Mouse (Mus musculus) mouse embryonic stem cell (cell line): Measurements from ENCODE around the gene Dgcr2.

ENCODE experiments used
- in situ Hi-C, 2 experiments: fragments of 300-500 bp; cut with MboI; formaldehyde crosslinking; loops; 1 replicate in 1 of 2; 3 replicates in 1 of 2; pipeline ENCODE4 v1.14.3; 2019 to 2020; ENCODE audit warnings: low sequenced_read_pairs in 2 of 2, low pct_unique_long_range_greater_than_20kb in 1 of 2, mixed read lengths in 1 of 2; ENCODE audit not compliant: unreplicated experiment in 1 of 2

The Dgcr2 gene

DNA sequence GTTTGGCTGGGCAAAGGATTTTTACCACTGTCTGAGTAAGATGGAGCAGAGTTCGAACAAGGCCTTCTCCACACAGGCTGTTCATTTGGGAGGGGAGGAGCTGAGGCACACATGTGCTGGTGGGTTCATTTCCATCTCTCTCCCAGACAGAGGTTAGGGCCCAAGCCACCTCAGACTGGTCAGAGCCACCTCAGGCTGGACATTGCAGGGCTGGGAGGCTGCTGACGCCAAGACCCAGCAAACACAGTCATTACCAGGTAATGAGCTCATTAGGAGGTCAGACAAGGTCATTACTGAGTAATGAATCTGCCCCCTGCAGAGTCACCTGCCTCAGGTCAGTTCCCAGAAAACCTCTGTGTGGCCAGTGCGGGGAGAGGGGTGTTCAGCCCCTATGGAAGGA is 69.5 kb downstream of the Dgcr2 start:
- in situ Hi-C loops = no loop called here

DNA sequence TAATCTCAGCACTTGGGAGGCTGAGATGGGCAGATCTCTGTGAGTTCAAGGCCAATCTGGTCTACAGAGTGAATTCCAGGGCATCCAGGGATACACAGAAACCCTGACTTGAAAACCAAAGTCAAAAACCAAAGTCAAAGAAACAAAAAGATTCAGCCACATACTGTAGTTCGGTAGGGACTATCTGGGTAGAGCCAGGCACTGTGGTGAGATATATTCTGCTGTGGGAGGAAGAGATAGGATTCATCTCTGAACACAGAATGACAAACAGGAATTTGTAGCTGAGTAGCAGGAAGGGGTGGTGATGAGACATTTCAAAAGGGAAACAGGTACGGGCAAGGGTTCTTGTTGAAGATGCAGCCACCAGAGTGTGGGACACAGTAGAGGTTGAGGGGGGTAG is 70.1 kb downstream of the Dgcr2 start:
- in situ Hi-C loops = no loop called here

- in situ Hi-C loops = no loop called here
Observed at GRCm38 (mm10) chr16:17826500-17826899, 71.9 kb downstream of the Dgcr2 start.

DNA sequence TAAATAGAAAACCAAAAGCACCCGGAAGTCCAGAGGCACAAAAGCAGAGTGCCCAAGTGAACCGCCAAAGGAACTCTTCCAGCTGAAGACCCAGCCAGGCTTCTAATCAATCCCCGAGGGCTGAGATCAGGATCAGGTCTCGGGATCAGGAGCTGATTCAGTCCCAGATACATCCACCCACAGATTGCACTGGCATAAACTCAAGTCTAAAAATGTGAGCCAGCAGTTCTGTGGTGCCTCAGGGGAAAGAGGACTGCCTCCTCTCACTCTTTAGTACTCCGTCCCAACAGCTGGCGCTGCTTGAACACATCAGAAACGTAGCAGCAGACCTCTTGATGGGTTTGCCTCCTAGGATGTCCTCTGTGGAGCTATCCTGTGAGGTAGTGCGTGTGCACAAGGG is 81.8 kb downstream of the Dgcr2 start:
- in situ Hi-C loops = loop anchor here in 1 of 2 experiments (25.0 kb wide), 1 partner anchor 771 kb away; the partner anchor contains the start of gene Tbx1

DNA sequence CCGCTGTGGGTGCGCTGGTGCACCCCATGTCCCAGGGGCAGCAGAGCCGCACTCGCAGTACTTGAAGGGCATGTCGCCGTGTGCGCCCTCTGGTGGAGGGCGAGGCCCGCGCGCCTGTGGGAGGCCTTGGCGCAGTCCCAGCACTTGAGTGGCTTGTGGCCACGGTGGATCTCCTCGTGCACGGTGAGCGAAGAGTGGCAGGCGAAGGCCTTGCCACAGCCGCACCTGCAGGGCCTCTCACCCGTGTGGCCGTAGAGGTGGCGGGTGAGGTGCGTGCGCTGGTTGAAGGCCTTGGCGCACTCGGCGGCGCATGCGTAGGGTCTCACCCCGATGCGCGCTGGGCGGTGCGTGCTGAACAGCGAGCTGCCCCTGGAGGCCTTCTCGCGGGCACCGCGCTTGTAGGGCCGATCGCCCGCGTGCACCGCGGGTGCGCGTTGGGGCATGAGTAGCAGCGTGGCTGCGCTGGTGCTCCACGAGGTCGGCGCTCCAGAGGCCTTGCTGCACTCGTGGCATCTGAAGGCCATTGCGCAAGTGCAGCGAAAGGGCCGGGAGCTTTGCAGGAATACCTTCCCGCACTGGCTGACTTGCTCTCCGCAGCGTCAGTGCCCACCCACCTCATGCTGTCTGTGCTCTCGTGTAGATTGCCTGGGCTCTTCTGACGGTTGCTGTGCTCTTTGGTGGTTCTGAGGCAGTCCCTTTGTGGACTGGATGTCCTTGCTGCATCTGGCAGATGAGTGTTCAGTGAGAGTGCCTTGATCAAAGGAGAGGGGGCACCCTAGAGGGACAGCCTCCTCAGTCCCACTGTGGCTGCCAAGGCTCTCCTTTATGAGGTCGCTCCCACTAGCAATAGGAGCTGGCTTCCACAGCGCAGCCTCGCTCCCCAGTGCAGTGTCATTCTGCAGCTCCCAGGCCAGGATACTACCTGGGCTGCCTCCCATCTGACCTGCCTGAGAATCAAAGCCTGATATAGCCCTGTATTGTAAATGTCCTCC is 82.7 kb downstream of the Dgcr2 start:
- in situ Hi-C loops = loop anchor here in 1 of 2 experiments (25.0 kb wide), 1 partner anchor 772 kb away; the partner anchor contains the start of gene Tbx1

DNA sequence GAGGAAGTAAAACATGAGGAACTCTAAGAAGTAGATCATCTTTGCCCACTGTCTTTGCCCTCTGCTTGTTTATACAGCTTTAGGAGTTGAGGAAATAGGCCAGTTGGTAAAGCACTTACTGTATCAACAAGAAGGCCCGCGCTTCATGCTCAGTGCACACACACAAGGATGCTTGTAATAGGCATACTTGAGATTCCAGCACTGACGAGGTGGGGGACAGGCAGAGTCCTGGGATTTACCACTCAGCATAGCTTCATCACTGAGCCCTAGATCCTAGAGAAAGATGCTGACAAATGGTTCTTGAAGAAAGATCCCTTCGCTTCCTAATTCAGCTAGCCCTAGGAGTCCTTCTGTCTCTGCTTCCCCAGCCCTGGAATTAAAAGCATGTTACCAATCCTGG is 85.2 kb downstream of the Dgcr2 start:
- in situ Hi-C loops = loop anchor here in 1 of 2 experiments (25.0 kb wide), 1 partner anchor 774 kb away; the partner anchor contains the start of gene Tbx1

DNA sequence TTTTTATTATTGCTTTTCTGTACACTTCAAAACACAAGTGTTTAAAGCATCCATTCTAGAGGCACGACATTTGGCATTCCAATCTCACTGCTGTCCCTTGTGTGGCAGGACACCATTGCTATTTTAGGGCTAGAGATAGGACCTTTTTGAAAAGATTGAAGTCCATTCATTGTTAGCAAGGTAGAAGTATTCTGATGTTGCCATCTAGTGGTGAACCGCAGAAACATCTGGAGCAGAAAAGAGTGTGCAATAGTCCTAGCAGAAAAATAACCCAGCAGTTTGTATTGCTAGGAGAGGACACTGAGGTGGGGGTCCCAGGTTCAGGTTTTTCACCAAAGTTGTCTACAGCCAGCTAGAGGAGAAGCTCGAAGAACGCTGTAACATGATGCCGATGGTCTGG is 86.2 kb downstream of the Dgcr2 start:
- in situ Hi-C loops = loop anchor here in 1 of 2 experiments (25.0 kb wide), 1 partner anchor 775 kb away; the partner anchor contains the start of gene Tbx1

GRCm38 (mm10) chr16:17809711-17810110 is 88.7 kb downstream of the Dgcr2 start:
- in situ Hi-C loops = loop anchor here in 1 of 2 experiments (25.0 kb wide), 1 partner anchor 778 kb away; the partner anchor contains the start of gene Tbx1

- in situ Hi-C loops = loop anchor here in 1 of 2 experiments (25.0 kb wide), 1 partner anchor 778 kb away; the partner anchor contains the start of gene Tbx1
Observed at GRCm38 (mm10) chr16:17809125-17809524, 89.2 kb downstream of the Dgcr2 start.

DNA sequence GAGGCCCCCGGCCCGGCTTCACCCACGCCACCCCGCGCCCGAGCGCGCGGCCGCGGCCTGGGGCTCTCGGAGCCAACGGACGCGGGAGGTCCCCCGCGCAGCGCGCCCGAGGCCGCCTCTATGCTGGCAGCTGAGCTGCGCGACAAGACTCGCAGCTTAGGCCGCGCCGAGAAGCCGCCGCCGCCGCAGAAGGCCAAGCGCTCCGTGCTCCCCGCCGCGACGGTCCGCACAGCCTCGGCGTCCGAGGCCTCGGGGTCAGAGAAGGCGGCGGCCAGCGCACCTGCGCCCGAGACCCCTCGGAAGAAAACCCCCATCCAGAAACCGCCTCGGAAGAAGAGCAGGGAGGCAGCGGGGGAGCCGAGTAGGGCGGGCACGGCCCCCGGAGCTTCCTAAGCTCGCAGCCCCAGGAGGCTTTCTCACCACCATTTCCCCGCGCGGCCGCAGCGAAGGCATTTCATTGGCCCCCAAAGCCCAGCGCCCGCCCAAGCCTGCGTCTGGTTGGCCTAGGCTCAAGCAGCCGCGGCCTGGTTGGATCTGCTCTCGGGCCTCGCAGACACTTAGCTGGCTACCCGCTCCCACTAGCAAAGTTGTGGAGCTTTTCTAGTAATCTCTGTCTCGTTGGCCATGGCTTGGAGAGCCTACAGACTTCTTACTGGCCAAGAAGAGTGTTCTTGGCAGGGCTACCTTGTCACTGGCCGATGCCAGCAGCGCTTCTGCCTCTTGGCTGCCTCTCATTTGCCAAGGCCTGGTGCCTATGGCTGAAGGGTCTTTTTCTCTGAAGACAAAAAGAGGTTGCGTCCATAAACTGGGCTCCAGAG is 91.0 kb downstream of the Dgcr2 start:
- in situ Hi-C loops = loop anchor here in 1 of 2 experiments (25.0 kb wide), 1 partner anchor 780 kb away; the partner anchor contains the start of gene Tbx1

- in situ Hi-C loops = loop anchor here in 1 of 2 experiments (25.0 kb wide), 1 partner anchor 781 kb away; the partner anchor contains the start of gene Tbx1
Observed at GRCm38 (mm10) chr16:17806581-17807191, 91.7 kb downstream of the Dgcr2 start.

- in situ Hi-C loops = loop anchor here (5.0 to 25.0 kb wide), 2 partner anchors 43 to 782 kb away; partner anchors contain the start of gene Tbx1 (in 1 of the 2)
Observed at GRCm38 (mm10) chr16:17804982-17805381, 93.4 kb downstream of the Dgcr2 start.

DNA sequence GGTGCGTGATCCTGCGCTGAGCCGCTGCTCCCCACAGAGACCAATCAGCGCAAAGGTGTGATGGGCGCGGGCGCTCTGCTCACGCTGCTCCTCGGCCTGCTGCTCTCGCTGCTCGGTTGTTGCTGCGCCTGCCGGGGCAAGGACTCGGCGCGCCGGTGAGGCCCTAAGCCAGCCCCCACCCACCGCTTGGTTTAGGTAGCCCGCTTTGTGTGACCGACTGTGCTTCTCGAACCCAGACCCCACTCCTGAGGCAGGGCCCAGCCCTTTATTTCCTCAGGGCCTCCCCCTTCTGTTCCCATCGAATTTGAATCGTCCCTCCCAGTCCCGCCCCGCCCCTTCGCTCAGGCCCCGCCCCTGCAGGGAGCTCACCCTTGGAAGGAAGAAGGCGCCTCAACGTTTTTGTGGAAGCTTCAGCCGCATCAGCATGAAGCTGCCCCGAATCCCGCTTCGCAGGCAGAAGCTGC is 93.9 kb downstream of the Dgcr2 start:
- in situ Hi-C loops = loop anchor here (5.0 to 25.0 kb wide), 2 partner anchors 42 to 783 kb away; partner anchors contain the start of gene Tbx1 (in 1 of the 2)

DNA sequence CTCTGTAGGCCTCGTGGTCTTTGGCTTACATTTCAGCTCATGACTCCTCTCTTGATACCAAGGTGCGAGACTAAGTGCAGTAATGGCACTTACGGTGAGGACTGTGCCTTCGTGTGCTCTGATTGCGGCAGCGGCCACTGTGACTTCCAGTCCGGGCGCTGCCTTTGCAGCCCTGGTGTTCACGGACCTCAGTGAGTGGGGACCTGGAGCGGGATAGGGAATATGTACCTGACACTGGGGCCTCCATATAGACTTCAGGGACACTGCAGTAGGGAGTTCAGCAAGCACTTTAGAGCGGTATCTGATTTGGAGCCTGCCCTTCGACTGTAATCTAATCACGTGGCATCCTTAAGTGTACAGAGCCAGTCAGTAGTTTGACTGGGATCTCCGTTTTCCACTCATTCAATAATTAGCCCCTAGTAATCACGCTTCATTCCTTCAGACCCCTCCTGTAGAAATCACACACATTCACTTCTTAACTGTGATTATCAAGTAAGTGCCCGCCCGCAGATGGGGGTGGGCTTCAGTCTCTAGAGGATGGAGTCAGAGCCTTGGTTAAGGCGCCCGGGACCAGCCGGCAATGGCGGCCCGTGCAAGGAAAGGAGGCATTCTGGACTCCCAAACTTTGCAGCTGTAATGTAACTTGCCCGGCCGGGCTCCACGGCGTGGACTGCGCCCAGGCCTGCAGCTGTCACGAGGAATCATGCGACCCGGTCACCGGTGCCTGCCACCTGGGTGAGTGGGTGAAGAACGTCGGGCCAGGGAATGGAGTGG is 94.5 kb downstream of the Dgcr2 start:
- in situ Hi-C loops = loop anchor here (5.0 to 25.0 kb wide), 2 partner anchors 42 to 783 kb away; partner anchors contain the start of gene Tbx1 (in 1 of the 2)

GRCm38 (mm10) chr16:17802839-17803674 is 95.3 kb downstream of the Dgcr2 start:
- in situ Hi-C loops = loop anchor here (5.0 to 25.0 kb wide), 2 partner anchors 41 to 784 kb away; partner anchors contain the start of gene Tbx1 (in 1 of the 2)

DNA sequence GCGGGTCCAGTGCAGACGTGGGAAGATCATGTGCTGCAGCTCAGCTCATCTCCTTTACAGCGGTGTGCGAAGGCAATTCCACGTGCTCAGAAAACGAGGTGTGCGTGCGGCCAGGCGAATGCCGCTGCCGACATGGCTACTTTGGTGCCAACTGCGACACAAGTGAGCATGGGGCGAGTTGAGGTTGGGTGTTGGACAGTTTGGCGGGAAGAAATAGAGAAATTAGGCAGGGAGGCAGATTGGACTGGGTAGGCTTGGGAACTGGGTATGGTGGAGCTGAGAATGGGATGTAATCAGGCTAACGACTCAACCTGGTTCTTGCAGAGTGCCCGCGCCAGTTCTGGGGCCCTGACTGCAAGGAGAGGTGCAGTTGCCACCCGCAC is 95.9 kb downstream of the Dgcr2 start:
- in situ Hi-C loops = loop anchor here (5.0 to 25.0 kb wide), 2 partner anchors 40 to 785 kb away; partner anchors contain the start of gene Tbx1 (in 1 of the 2)
